Mouse (Mus musculus) midbrain, embryonic 14.5 days (tissue): ENCODE measurements around the gene Serp2. TPM values are rescaled to one million over a fixed set of nuclear protein-coding genes. Genes with fewer than 3 reads are reported as not detected.

Experiments
- ATAC-seq: fragments of 200-750 bp; cut with Nextera tagmentation; 2 replicates; pipeline ENCODE4 v1.8.0; 2017; ENCODE audit warnings: moderate number of reproducible peaks, moderate library complexity; ENCODE audit not compliant: low FRiP score, low TSS enrichment
- DNase-seq: peaks from one replicate; pipeline ENCODE4 v3.0.0-alpha.2; 2015
- H3K27ac ChIP-seq: fragments of 300-500 bp; sonication (generic); replicated peaks from 2 replicates; pipeline ENCODE4 v1.5.1; 2014; ENCODE audit warnings: mild to moderate bottlenecking, low read depth, low read length, moderate library complexity
- H3K27me3 ChIP-seq: fragments of 300-500 bp; sonication (generic); 2 replicates; pipeline ENCODE4 v1.6.1; 2014; ENCODE audit warnings: low read length, control low read depth, mixed read lengths; ENCODE audit not compliant: control insufficient read depth, insufficient read depth
- H3K36me3 ChIP-seq: fragments of 300-500 bp; sonication (generic); 2 replicates; pipeline ENCODE4 v1.6.1; 2014; ENCODE audit warnings: low read length, control low read depth; ENCODE audit not compliant: control insufficient read depth, insufficient read depth
- H3K4me1 ChIP-seq: fragments of 300-500 bp; sonication (generic); 2 replicates; pipeline ENCODE4 v1.6.1; 2014; ENCODE audit warnings: mild to moderate bottlenecking, antibody characterized with exemption, low read length, control low read depth; ENCODE audit not compliant: control insufficient read depth, insufficient read depth
- H3K4me2 ChIP-seq: fragments of 300-500 bp; sonication (generic); 2 replicates; pipeline ENCODE4 v1.6.1; 2014; ENCODE audit warnings: mild to moderate bottlenecking, low read length, moderate library complexity
- H3K4me3 ChIP-seq: fragments of 300-500 bp; sonication (generic); replicated peaks from 2 replicates; pipeline ENCODE4 v1.5.1; 2014; ENCODE audit warnings: low read depth, low read length
- H3K9ac ChIP-seq: fragments of 300-500 bp; sonication (generic); replicated peaks from 2 replicates; pipeline ENCODE4 v1.6.1; 2014; ENCODE audit warnings: mild to moderate bottlenecking, low read length, moderate library complexity
- H3K9me3 ChIP-seq: fragments of 300-500 bp; sonication (generic); 2 replicates; pipeline ENCODE4 v1.6.1; 2016; ENCODE audit warnings: low read length, control low read depth, mixed read lengths; ENCODE audit not compliant: control insufficient read depth
- WGBS: fragments of 180-500 bp; shearing (Covaris S2); extraction: QIAGEN DNeasy Blood & Tissue Kit; methylation state at CpG from one replicate; pipeline ENCODE4 v1.1.7; 2014; 5-methylcytosine and 5-hydroxymethylcytosine counted together
- polyA plus RNA-seq: library from polyadenylated mRNA; unstranded; fragments of >200 nt; fragmentation: Nextera tagmentation; extraction: Ambion mirVana; gene quantifications from 2 replicates; pipeline ENCODE4 v1.2.1, GENCODE M21; 2014

The Serp2 gene
- polyA plus RNA-seq, 1 experiment from 2014 or later: 153 TPM

DNA sequence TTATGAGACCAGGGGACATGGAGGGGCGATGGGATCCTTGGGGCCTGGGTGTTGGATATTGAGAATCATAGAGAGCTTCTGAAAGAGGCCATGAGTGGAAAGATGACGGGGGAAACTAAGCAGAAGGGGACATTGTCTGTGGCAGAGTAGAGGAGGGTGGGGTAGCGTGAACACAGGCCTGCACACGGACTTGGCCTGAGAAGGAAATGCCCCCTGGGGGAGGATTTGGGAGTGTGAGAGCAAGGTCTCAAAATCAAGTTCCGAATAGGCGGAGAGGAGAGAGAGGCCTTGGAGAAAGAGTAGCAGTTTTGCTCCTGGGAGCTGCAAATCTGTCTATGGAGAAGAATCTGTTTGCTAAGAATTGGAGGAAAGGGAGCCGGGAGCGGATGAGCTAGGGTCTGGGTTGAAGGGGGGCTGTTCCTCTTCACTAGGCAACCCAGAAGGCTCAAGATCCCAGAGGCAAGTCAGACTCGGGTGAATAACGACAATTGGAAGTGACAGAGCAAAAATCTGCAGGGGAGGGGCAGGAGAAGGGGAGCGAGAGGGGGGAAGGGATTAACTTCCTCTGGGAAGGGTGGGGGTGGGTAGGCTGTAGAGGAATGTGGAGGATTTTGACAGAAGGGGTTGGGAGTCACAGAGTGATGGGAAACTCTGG is 43.2 kb downstream of the Serp2 start:
- Histone ChIP-seq H3K4me3 (no peak overlapping the region), H3K4me2 (peak overlapping the region; percentile 26), H3K4me1 (peaks cover 19% of the 10 kb centered on the region), H3K27me3 (no peaks in the 10 kb centered on the region), H3K36me3 (peaks cover 7% of the 10 kb centered on the region), H3K27ac (peak overlapping the region; percentile 57; the same call in 1 of the 2 replicates), H3K9ac (no peak overlapping the region), H3K9me3 (no peaks in the 10 kb centered on the region)
- DNase-seq (peak; percentile 78), ATAC-seq (peak; percentile 79)
- WGBS: 11% methylated on average over 11 of the region's 11 CpGs

DNA sequence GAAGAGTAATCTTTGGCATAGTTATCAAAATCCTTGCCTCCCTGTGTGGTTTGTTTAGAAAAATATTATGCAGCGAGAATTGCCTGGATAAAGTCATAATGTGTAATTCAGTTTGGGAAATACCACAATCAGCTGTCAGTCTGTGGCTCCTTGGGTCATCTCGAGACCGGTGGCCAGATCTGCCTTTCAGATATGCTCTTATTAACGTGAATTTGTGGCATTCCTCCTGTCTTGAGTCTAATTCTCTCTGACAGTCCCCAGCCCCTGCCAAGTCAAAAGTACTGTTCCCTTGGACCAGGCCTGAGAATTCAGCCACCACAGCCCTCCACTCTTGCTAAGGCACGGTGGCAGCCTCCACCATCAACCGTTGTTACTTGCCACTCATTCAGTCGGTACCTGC is 44.7 kb downstream of the Serp2 start:
- Histone ChIP-seq H3K9ac (no peak overlapping the region), H3K27me3 (no peaks in the 10 kb centered on the region), H3K9me3 (no peaks in the 10 kb centered on the region), H3K4me3 (no peak overlapping the region), H3K27ac (no peak overlapping the region), H3K36me3 (peaks cover 22% of the 10 kb centered on the region), H3K4me2 (no peak overlapping the region), H3K4me1 (peaks cover 27% of the 10 kb centered on the region)
- ATAC-seq (no peak), DNase-seq (no peak)
- 73% methylated on average over 7 of the region's 7 CpGs for WGBS

DNA sequence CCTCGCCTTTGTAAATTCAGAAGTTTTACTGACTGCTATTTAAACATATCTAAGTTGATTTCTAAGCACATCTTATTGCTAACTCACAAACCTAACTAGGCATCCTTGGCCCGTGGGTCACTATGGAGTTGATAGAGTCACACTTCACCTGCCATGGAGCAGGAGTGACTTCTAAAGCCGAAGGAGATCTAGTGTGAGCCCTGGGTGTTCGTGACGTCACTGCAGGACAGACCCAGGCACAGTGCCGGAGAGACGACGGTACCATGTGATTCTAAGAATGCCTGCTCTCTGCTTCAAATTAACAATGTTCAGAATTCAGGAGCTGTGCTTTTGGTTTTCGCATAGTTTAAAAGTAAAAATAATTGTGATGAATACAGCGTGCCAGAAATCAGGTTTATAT is 48.0 kb downstream of the Serp2 start:
- Histone ChIP-seq H3K9me3 (no peaks in the 10 kb centered on the region), H3K27ac (no peak overlapping the region), H3K9ac (no peak overlapping the region), H3K4me2 (no peak overlapping the region), H3K4me1 (peaks cover 28% of the 10 kb centered on the region), H3K36me3 (peaks cover 28% of the 10 kb centered on the region), H3K4me3 (no peak overlapping the region), H3K27me3 (no peaks in the 10 kb centered on the region)
- 74% methylated on average over 10 of the region's 10 CpGs for WGBS
- ATAC-seq: no peak
- no peak for DNase-seq

DNA sequence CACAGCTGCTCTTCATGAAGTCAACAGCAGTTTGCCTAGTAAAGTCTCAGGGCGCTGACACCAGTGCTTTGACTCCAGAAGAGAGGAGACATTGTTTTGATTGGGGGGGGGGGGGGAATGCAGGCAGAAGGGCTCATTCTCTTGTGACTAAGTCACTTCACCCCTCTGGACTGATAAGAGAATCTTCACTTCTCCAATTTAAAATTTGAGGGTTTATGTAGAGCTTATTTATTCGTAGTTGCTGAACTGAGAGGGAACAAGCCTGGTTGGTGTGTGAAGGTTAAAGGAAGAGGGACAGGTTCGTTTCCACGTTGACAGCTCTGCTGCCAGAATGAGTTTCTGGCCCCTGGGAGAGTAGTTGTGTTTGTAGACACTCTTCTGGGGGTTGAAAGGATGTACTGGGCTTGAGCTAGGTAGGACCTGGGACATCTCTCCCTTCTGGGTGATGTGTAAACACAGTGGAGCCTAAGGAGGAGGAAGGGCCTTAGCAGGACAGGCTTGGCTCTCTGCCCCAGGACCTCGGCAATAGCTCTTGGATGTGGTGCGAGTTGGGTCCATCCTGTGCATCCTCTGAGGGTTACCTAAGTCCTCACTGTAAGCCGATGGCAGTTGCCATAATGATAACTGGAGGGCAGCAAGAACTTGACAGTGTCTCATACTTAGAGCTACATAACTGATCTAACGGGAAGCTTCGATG is 48.7 kb downstream of the Serp2 start:
- DNase-seq (no peak), ATAC-seq (no peak)
- Histone ChIP-seq H3K36me3 (peaks cover 28% of the 10 kb centered on the region), H3K4me2 (peak overlapping the region; percentile 95), H3K9ac (no peak overlapping the region), H3K4me3 (0 out of 2 replicates have a peak overlapping the region, but pooled peaks have one; percentile 0), H3K27ac (no peak overlapping the region), H3K9me3 (no peaks in the 10 kb centered on the region), H3K4me1 (peaks cover 20% of the 10 kb centered on the region), H3K27me3 (no peaks in the 10 kb centered on the region)
- WGBS: 89% methylated on average over 9 of the region's 9 CpGs

DNA sequence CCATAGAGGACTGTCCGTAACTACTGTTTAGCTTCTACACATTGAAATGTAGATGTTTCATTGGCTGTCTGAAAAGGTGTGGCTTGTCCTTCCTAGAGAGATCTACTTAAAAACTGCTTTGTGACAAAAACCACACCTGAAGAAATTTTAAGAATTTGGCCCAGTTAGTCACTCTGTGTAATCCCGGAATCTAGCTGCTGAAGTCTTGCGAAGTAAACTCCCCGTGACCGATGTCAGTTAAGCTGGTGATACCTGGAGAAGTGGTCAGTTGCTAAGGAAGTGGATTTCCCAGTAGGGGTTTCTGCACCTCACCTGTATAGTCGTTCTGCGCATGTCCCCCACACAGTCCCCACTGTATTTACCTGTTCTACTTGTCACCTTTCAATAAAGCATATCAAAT is 49.3 kb downstream of the Serp2 start:
- H3K36me3 ChIP-seq: peaks cover 28% of the 10 kb centered on the region
- WGBS: 90% methylated on average over 7 of the region's 7 CpGs
- H3K4me2 ChIP-seq: peak overlapping the region; percentile 95
- H3K4me1 ChIP-seq: peaks cover 17% of the 10 kb centered on the region
- H3K9ac ChIP-seq: peak overlapping the region; percentile 99; the same call in 1 of the 2 replicates
- DNase-seq (no peak), ATAC-seq (no peak)
- peak overlapping the region; percentile 75 for H3K4me3 ChIP-seq
- H3K27ac ChIP-seq: no peak overlapping the region; the same call in 1 of the 2 replicates
- no peaks in the 10 kb centered on the region for H3K27me3 ChIP-seq
- H3K9me3 ChIP-seq: no peaks in the 10 kb centered on the region

DNA sequence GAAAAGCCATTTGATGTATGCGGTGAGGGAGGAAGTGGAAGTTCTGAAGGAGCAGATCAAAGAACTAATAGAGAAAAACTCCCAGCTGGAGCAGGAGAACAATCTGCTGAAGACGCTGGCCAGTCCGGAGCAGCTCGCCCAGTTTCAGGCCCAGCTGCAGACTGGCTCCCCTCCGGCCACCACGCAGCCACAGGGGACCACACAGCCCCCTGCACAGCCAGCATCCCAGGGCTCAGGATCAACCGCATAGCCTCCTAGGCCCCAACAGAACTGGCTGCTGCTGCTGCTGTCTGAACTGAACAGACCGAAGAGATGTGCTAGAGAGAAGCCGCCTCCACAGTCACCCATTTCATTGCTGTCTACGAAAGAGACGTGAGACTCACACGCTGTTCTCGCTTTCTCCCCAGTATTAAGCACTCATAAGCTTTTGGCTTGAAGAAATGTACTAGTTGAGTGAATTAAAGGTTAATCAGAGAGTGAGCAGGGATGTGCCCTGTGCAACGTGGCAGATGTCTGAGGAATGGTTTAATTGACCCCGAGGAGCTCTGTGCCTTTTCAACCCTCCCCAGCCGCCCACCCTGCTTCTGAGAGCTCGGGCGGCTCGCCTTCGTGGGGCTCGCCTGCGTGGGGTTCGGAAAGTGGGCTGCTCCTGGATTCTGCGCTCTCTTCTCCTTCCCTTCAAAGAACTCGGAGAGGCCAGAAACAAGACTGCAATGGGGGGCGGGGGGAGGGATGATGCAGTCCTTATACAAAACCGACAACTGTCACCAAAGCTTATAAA is 50.1 kb downstream of the Serp2 start:
- H3K4me1 ChIP-seq: peaks cover 17% of the 10 kb centered on the region
- peak overlapping the region; percentile 75 for H3K4me3 ChIP-seq
- DNase-seq (no peak), ATAC-seq (no peak)
- H3K9me3 ChIP-seq: no peaks in the 10 kb centered on the region
- H3K9ac ChIP-seq: peak overlapping the region; percentile 99
- peaks cover 28% of the 10 kb centered on the region for H3K36me3 ChIP-seq
- H3K27me3 ChIP-seq: no peaks in the 10 kb centered on the region
- 31% methylated on average over 27 of the region's 27 CpGs for WGBS
- peak overlapping the region; percentile 95 for H3K4me2 ChIP-seq
- peak overlapping the region; percentile 100 for H3K27ac ChIP-seq

DNA sequence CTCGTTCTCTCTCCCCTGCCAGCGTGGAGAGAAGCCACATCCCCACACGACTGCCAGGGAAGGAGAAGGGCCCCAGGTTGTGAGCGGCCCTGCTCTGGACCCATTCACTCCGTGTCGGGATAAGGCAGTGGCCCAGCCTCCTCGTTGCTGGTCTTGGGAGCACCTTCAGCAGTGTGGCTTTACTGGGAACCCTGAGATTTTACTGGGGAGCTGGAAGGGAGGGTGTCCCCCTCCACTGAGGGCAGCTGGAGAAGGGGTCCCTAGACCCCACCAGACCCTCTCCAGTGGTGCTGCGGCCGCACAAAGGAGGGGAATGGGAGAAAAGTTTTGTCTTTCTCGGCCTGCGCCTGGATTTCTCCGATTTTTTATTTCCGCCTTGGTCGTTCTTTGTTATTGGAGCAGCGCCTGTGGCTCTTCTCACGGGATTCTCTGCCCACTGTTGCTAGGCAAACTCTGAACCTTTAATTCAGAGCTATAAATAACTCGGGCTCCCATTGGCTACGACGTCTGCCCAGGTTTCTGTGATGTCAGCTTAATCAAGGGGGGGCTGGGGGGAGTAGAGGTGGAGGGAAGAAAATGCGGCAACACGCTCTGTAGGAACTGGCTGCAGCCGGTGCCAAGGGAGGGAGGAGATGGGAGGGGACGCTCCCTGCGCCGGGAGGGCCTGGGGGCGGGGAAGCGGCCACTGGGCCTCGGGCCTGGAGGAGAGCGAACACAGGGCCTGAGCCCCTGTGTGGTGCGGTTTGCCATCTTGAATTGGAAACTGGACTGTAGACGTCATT is 51.1 kb downstream of the Serp2 start:
- DNase-seq (peak; percentile 96), ATAC-seq (peak; percentile 83)
- H3K27ac ChIP-seq: peak overlapping the region; percentile 100
- peak overlapping the region; percentile 99 for H3K9ac ChIP-seq
- peaks cover 28% of the 10 kb centered on the region for H3K36me3 ChIP-seq
- H3K4me3 ChIP-seq: peak overlapping the region; percentile 75
- peaks cover 17% of the 10 kb centered on the region for H3K4me1 ChIP-seq
- H3K4me2 ChIP-seq: peak overlapping the region; percentile 95
- no peaks in the 10 kb centered on the region for H3K9me3 ChIP-seq
- WGBS: under 1% methylated on average over 31 of the region's 31 CpGs
- no peaks in the 10 kb centered on the region for H3K27me3 ChIP-seq

DNA sequence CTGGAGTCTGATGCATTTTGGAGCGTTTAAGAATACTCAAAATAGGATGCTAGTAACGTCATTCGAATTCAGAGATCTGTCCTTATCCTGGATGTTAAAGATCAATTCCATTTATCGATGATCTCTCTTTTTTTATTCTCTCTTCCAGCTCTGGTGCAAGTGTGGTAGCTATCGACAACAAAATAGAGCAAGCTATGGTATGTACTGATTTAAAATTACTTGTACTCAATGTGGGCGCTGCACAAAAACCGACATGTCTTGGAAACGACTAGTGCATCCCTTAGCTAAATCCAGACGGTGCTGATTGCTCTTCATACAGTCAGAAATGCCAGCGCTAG is 51.6 kb downstream of the Serp2 start:
- DNase-seq (no peak), ATAC-seq (no peak)
- Histone ChIP-seq H3K9me3 (no peaks in the 10 kb centered on the region), H3K27me3 (no peaks in the 10 kb centered on the region), H3K36me3 (peaks cover 24% of the 10 kb centered on the region), H3K4me3 (peak overlapping the region; percentile 75), H3K9ac (peak overlapping the region; percentile 99), H3K27ac (peak overlapping the region; percentile 100), H3K4me2 (peak overlapping the region; percentile 95), H3K4me1 (peaks cover 19% of the 10 kb centered on the region)
- under 1% methylated on average over 10 of the region's 10 CpGs for WGBS
